Mouse (Mus musculus): ENCODE measurements at regions not wholly inside any gene's neighbourhood (a gene's known extent, or its start where the extent isn't known, plus 50 kb on each side); places are given as distances from the start of the nearest gene placed in this dataset.

- TF ChIP-seq MAFK (IDR thresholded peaks at IDR 0.05; ENCODE audit: insufficient read depth, low read depth, low read length) (no peak), CHD2 (IDR thresholded peaks at IDR 0.05; ENCODE audit: low read depth, low read length) (no peak), ZNF384 (IDR thresholded peaks at IDR 0.05; ENCODE audit: low read depth, low read length) (peak; percentile 85)
These were observed 245.6 kb upstream of the Hs6st1 start for GRCm38 (mm10) chr1:35822376-35823202.
